Mouse (Mus musculus) adrenal gland, adult (tissue): ENCODE measurements at regions not wholly inside any gene's neighbourhood (a gene's known extent, or its start where the extent isn't known, plus 50 kb on each side); places are given as distances from the start of the nearest gene placed in this dataset.
A peak's percentile ranks its signal among the peaks of the same experiment; 100 is the strongest.
"Not testable (repeated sequence)": the region's sequence is repeated elsewhere in the genome, so short reads cannot be mapped to it uniquely, and the experiment has no call there.

ENCODE experiments used
- DNase-seq, 2 experiments: peaks; one replicate each; pipeline ENCODE4 v3.0.0; 2022 to 2023; ENCODE audit warnings: low spot score in 1 of 2; ENCODE audit not compliant: inconsistent age in 2 of 2

DNA sequence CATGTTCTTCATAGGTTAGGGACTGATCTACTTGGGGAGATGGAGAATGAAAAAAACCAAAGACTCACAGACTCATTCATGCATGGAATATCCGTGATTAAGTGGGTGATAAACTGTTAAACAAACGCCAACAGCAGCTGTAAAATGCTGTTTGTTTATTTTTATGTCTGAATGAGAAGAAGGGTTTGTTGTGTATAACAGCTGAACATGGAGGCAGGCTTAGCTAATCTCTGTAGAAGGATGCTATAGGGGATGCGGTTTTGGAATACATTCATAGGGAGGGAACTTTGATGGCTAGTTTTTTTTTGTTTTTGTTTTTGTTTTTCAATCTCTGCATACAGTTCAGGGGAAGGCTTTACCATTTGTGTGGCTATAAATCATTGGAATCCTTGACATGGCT, 977.1 kb upstream of the Cdh8 start:
- no peak for DNase-seq

DNA sequence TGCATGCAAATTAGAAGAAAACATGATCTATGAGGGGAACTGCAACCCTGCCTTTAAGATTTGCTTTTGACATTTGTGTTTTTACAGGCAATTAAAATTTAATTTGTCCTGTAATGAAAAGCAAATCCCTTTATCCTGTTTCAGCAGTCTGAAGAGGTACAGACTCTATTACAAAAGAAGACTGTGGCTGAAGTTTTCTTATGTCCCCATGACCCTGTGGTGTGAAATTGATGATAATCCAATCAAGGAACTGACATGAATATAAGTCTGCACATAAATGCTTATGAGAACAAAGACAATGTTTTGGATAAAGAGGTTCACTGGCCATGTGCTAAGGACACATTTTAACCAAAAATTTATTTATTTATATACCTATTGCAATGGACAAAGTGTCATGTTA, 951.4 kb upstream of the Cdh8 start:
- DNase-seq: no peak

GRCm38 (mm10) chr8:100362772-100363171, 946.5 kb upstream of the Cdh8 start:
- DNase-seq: no peak

DNA sequence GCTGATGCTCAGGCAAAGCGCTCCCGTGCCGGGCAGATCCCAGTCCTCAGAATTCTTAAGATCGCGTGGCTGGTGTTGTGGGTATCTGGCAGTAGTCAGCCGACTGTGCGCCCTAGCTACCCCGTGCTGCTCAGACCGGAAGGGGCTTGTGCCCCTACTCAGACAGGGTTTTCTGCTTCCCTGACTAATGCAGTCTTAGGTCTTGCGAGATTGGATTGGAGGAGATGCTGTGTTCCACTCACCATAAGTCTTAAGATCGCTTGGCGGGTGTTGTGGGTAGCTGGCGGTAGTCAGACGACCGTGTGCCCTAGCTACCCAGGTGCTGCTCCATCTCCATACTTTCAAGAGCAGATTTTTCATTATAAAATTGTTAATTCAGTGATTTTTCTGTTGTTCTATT, 944.3 kb upstream of the Cdh8 start:
- DNase-seq: not testable (repeated sequence)

DNA sequence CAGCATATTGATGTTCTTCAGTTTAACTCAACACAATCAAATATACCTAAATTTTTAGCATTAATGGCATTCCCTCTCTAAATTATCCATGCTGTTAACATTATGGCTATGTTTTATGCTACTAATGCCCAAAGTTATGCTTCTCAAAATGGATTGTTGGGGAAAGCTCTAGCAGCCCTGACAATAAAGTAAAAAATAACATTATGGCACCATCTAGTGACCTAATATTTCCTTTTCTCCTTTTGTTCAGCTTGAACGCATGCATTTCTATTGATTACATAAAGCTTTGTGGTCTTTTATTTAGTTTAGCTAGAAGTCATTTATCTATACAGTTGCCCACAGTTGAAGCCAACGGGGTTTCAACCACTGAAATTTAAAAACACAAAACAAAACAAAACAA, 918.3 kb upstream of the Cdh8 start:
- DNase-seq: peak in 1 of 2 experiments; percentile 21

DNA sequence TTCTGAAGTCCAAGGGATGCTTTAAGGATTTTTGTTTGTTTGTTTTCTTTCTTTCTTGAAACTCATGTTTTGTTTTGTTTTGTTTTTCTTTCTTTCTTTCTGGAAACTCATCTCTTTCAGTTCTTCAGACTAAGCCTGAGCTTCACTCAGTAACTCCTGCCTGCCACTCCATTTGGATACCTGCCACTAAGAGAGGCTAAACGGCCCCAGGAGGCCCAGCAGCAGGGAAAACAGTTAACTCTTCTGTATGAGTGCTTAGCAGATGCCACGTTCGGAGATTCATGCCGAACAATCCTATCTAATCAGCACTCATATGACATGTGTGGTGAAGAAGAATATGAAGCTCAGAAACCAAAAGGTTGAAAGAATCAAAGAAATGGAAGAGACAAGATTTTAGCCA, 909.3 kb upstream of the Cdh8 start:
- no peak for DNase-seq

GRCm38 (mm10) chr8:100323471-100323870, 907.2 kb upstream of the Cdh8 start:
- no peak for DNase-seq

GRCm38 (mm10) chr8:100298191-100298590, 881.9 kb upstream of the Cdh8 start:
- no peak for DNase-seq

- no peak for DNase-seq
These were observed 876.3 kb upstream of the Cdh8 start for GRCm38 (mm10) chr8:100292588-100292987.

GRCm38 (mm10) chr8:100291981-100292380, 875.7 kb upstream of the Cdh8 start:
- DNase-seq: no peak
